Mouse (Mus musculus) cerebral cortex, adult 2 months (tissue): ENCODE results near the gene Rgn.

ENCODE experiments used
- WGBS: fragments of 180-500 bp; shearing (Covaris S2); methylation state at CpG from one replicate; pipeline ENCODE4 v1.1.7; 2018; 5-methylcytosine and 5-hydroxymethylcytosine counted together

The Rgn gene

GRCm38 (mm10) chrX:20549532-20549931 lies at the start of gene Rgn:
Gene Rgn, plus strand, starts transcription at chrX:20549787.
- 78% methylated on average over 3 of the region's 3 CpGs for WGBS

GRCm38 (mm10) chrX:20520290-20520939 lies 29.2 kb upstream of the Rgn start:
- 94% methylated on average over 7 of the region's 7 CpGs for WGBS

- 75% methylated on average over 1 of the region's 1 CpGs for WGBS
Measured at GRCm38 (mm10) chrX:20532621-20533020, 17.0 kb upstream of the Rgn start.

DNA sequence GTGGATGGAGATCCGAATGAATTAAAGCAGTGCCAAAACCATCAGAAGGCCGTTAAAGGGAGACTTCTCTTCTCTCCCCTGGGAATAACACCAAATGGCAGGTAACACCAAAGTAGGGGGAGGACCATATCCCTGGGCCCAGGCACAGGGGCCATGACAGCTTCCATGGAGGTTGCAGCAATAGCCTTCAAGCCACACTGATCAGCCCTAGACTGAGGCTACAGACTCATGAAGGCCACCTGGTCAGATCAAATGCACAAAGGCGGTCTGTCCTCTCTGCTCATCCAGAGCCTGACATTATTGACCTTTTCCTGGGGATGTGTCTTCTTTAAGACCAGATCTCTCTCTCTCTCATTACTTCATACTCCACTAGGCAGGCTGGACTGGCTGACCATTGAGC lies 5.7 kb upstream of the Rgn start:
- WGBS = 88% methylated on average over 3 of the region's 3 CpGs

DNA sequence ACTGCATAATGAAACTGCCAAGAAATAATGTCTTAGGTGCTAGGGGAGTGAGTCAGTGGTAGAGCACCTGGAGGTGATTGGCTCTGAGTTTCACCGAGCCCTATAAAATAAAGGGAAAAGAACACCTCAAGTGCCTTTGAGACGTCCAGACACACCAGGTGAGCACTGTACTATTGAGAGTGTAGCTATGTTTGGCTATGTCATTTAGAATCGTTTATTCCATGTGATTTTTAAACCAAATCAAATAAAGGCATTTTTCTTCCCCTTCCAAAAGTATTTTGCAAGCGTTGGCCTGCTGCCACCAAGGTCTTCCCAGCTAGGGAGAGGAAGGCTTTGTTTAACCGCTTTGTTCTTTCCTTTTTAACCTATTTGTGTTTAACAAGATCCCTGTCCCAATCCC lies 2.0 kb upstream of the Rgn start:
- WGBS = 36% methylated on average over 5 of the region's 5 CpGs

DNA sequence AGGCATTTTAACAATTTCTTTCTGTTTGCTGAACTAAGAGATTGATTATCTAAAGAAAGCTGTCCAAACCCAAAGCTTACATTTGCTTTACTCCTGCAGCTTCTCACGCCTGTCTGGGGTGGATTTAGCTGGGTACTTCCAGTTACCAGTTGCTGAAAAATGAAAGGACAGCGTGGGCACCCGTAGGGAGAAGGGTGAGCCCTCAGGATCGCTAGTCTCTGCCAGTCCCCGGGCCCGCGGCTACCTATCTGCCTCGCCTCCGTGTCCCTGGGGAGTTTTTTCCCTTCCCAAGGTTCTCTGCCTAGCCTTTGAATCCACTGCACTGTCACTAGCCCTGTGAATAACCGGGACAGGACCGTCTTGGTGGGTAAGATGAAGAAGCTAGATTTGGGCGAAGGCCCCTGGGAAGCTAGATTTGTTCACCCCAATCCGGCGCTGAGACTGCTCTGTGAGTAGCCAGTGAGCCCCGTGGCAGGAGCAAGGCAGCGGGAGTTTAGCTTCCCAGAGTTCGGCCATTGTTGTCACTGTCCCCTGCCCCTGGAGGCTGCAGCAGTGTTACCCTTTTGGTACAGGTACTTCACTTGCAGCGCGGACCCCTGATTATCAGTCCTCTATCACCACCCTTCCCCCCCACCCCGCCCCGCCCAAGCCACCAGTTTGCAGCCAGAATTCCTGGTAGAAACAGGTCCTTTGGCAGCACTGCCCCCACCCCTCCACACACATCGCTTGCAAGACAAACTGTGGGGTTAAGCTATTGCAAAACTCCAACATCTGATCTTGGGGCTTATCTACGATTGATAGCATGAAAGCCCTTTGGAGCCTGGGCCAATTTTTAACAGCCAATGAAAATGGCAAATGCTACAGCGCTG lies 1.3 kb upstream of the Rgn start:
- WGBS = 10% methylated on average over 23 of the region's 24 CpGs

GRCm38 (mm10) chrX:20548880-20549440 lies 627 bp upstream of the Rgn start:
- WGBS = 23% methylated on average over 1 of the region's 1 CpGs

DNA sequence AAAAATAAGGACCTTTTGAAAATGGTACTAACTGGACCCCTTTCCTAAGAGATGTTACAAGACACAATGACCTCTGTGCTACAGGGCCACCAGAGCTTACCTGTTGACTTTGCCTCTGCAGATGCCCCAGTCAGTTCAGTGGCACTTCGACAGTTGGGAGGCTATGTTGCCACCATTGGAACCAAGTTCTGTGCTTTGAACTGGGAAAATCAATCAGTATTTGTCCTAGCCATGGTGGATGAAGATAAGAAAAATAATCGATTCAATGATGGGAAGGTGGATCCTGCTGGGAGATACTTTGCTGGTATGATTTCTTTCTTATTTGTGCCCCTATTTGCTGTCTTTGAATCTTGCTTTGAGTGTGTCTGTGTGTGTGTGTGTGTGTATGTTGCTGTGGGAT lies 2.6 kb downstream of the Rgn start:
- 89% methylated on average over 2 of the region's 2 CpGs for WGBS

- WGBS = 40% methylated on average over 1 of the region's 1 CpGs
Measured at GRCm38 (mm10) chrX:20561846-20562245, 12.3 kb downstream of the Rgn start.

DNA sequence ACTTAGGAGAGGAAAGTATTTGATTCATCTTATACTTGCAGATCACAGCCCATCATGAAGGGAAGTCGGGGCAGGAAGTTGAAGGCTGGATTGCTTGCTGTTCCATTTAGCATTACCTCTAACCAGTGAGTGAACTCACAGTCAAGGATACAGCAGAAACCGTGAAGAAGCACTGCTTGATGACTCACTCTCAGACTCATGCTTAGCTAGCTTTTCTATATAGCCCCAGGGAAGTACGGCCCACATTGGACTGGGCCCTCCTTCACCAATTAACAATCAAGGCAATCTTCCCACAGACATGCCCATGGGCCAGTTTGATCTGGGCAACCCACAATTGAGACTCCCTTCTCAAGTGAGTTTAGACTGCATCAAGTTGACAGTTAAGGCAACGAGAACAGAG lies 14.4 kb downstream of the Rgn start:
- WGBS = 60% methylated on average over 4 of the region's 4 CpGs

DNA sequence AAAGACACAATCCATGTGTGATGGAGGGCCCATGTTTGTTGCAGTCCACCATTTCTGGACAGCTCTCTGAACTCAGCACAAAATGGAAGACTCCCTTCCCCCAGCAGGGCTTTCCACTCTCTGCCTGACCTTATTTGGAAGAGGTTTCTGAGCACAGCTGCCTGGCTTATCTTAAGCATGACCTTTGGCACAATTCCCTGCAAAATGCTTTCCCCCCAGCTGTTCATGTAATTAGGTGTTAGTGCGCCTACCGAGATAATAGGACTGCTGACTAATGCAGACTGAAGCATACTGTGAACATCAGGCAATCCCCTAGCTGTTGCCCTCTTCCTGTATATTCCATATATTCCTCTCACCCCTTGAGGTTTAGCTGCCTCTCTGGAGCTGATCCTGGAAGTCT lies 21.4 kb downstream of the Rgn start:
- WGBS = 58% methylated on average over 2 of the region's 2 CpGs

- 78% methylated on average over 9 of the region's 9 CpGs for WGBS
Measured at GRCm38 (mm10) chrX:20572683-20573082, 23.1 kb downstream of the Rgn start.

DNA sequence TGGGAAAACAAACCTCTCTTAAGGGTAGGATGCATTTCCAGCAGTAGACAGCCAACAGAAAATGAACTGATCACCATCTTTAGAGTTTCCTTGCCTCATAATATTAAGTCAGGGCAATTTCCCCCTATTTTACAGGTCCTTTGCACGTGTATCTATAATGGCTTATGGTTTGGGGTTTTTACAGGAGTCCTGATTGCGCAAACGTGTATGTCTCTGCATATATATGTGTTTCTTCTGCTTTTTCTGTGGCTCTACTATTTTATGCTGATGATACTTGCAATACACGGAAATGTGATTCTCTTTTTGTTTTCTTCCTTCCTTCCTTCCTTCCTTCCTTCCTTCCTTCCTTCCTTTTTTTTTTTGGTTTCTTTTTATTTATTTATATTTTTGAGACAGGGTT lies 24.3 kb downstream of the Rgn start:
- 92% methylated on average over 4 of the region's 4 CpGs for WGBS

GRCm38 (mm10) chrX:20587968-20588367 lies 38.4 kb downstream of the Rgn start:
- WGBS = 16% methylated on average over 4 of the region's 4 CpGs

GRCm38 (mm10) chrX:20608500-20608899 lies 58.9 kb downstream of the Rgn start:
- 80% methylated on average over 4 of the region's 4 CpGs for WGBS
